ENCODE assay signal across 35 mouse cellular contexts in the genomic region with DNA sequence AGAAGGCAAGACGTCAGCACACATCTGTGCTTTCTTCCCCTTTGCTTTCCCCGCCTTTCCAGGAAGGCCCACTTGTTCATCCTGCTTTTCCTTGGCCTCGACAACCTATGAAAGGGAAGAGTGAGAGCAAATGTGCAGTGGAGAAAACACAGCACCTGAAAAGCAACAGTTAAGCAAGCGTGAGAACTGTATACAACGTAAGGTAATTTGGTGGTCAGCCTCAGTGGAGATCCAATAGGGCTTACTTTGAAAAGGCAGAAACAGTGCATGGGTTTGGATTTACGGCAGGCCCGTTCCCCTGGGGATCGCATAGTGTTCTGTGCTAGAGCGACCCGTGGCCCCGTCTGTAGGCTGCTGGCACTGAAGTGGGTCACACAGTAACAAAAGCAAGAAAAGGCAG. TPM values are rescaled to one million over a fixed set of nuclear protein-coding genes. Genes with fewer than 3 reads are reported as not detected.
"Had no signal": no experiment of that assay in that cellular context is flagged by ENCODE, and none has a peak within 500 bp of the region (broad histone marks: within the 10 kb centered on the region; RNA-seq: fewer than 3 reads in every experiment).

No protein-coding gene starts in this region.

- H3K4me2 ChIP-seq: heart, embryonic 11.5 days; heart, embryonic 12.5 days; heart, embryonic 13.5 days; heart, embryonic 15.5 days; hindbrain, embryonic 12.5 days; hindbrain, embryonic 13.5 days; hindbrain, embryonic 14.5 days; hindbrain, embryonic 15.5 days; intestine, embryonic 15.5 days; kidney, embryonic 15.5 days had no signal

- H3K9me3 ChIP-seq: heart, embryonic 12.5 days; heart, embryonic 13.5 days; heart, embryonic 15.5 days; hindbrain, embryonic 10.5 days; hindbrain, embryonic 12.5 days; hindbrain, embryonic 13.5 days; hindbrain, embryonic 15.5 days; intestine, embryonic 15.5 days; kidney, embryonic 15.5 days had no signal

- H3K9ac ChIP-seq: heart, embryonic 12.5 days; heart, embryonic 13.5 days; heart, embryonic 15.5 days; hindbrain, embryonic 12.5 days; hindbrain, embryonic 13.5 days; hindbrain, embryonic 14.5 days; hindbrain, embryonic 15.5 days; intestine, embryonic 15.5 days; kidney, embryonic 15.5 days had no signal

- H3K27ac ChIP-seq: heart, embryonic 13.5 days; heart, embryonic 15.5 days; hindbrain, embryonic 10.5 days; hindbrain, embryonic 12.5 days; hindbrain, embryonic 13.5 days; hindbrain, embryonic 14.5 days; hindbrain, embryonic 15.5 days; hindbrain, postnatal 0 days; intestine, embryonic 15.5 days; kidney, embryonic 15.5 days; kidney, postnatal 0 days; layer of hippocampus, adult 2 months; left cerebral cortex, adult 2 months had no signal

- DNase-seq: heart, postnatal 10 days; heart, postnatal 14 days; heart, postnatal 36 days; heart, postnatal 4 days; kidney, adult 11 months; kidney, adult 18-20 months; kidney, adult 2 months; kidney, adult 8-10 months; kidney, adult 9 months; kidney, postnatal 10 days; kidney, postnatal 14 days; kidney, postnatal 25 days; kidney, postnatal 36 days; kidney, postnatal 4 days; layer of hippocampus, adult 9-11 months; layer of hippocampus, postnatal 36 days had no signal

- H3K4me1 ChIP-seq: heart, embryonic 12.5 days; heart, embryonic 13.5 days; heart, embryonic 15.5 days; hindbrain, embryonic 10.5 days; hindbrain, embryonic 12.5 days; hindbrain, embryonic 13.5 days; hindbrain, embryonic 15.5 days; intestine, embryonic 15.5 days; kidney, embryonic 15.5 days had no signal

- H3K27me3 ChIP-seq: heart, embryonic 12.5 days; heart, embryonic 13.5 days; heart, embryonic 15.5 days; hindbrain, embryonic 12.5 days; hindbrain, embryonic 13.5 days; hindbrain, embryonic 15.5 days; intestine, embryonic 15.5 days; kidney, embryonic 15.5 days had no signal

- H3K4me3 ChIP-seq: heart, embryonic 12.5 days; heart, embryonic 13.5 days; heart, embryonic 15.5 days; hindbrain, embryonic 10.5 days; hindbrain, embryonic 12.5 days; hindbrain, embryonic 13.5 days; hindbrain, embryonic 15.5 days; intestine, embryonic 15.5 days; kidney, embryonic 15.5 days; layer of hippocampus, adult 2 months; left cerebral cortex, adult 2 months had no signal

- H3K36me3 ChIP-seq: hindbrain, embryonic 15.5 days had no signal

RNA-seq across cellular contexts. Expression of gene Gjd3, which starts 16.4 kb away (rescaled TPM):
- total RNA-seq: hematopoietic stem cell, adult 5-6 weeks had no signal
- polyA plus RNA-seq: inflammation-experienced regulatory T-cells, adult 6 months; intestine, embryonic 16.5 days; kidney, embryonic 14.5 days had no signal
